Mouse (Mus musculus) E14TG2a.4 (cell line): ENCODE measurements around the gene Zfp428.

Experiments used
- H3K27me3 ChIP-seq: 2 replicates; pipeline ENCODE4 v1.6.1; 2014; ENCODE audit warnings: low read length, control low read depth; ENCODE audit not compliant: insufficient read depth
- H3K36me3 ChIP-seq: 2 replicates; pipeline ENCODE4 v1.6.1; 2014; ENCODE audit warnings: low read length, control low read depth; ENCODE audit not compliant: insufficient read depth
- H3K4me1 ChIP-seq: replicated peaks from 2 replicates; pipeline ENCODE4 v1.6.1; 2014; ENCODE audit warnings: low read depth, low read length, control low read depth
- H3K4me3 ChIP-seq: replicated peaks from 2 replicates; pipeline ENCODE4 v1.5.1; 2014; ENCODE audit warnings: mild to moderate bottlenecking, low read length
- H3K9me3 ChIP-seq: 2 replicates; pipeline ENCODE4 v1.6.1; 2014; ENCODE audit warnings: low read length, control low read depth
- CTCF ChIP-seq: conservative IDR thresholded peaks from 2 replicates; pipeline ENCODE4 v1.5.1; 2014; ENCODE audit warnings: low read length
- NANOG ChIP-seq: IDR thresholded peaks from 2 replicates; pipeline ENCODE4 v1.6.1; 2014; ENCODE audit warnings: borderline replicate concordance, low read length, mixed read lengths
- POU5F1 ChIP-seq: IDR thresholded peaks from 2 replicates; pipeline ENCODE4 v1.6.1; 2014; ENCODE audit warnings: low read length, borderline replicate concordance

Zfp428 gene

DNA sequence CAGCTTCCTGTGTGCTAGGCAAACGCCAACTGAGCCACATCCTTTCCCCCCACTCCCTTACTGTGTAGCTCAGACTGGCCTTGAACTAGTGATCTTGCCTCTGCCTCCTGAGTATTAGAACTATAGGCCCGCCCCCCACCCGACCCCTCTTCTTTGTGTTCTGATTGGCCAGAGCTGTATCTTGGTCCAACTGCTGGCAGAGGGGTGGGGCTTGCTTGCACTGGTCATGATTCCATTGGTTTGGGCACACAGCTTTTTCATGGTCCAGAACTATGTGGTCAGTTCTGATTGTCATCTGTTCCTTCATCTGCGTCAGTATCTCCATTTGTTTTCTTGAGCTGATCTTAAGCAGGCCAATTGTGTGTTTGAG is 57.0 kb downstream of the Zfp428 start:
- Histone ChIP-seq H3K36me3 (peaks cover 87% of the 10 kb centered on the region), H3K27me3 (no peaks in the 10 kb centered on the region), H3K4me1 (peaks cover 81% of the 10 kb centered on the region), H3K9me3 (no peaks in the 10 kb centered on the region), H3K4me3 (0 out of 2 replicates have a peak overlapping the region, but pooled peaks have one; percentile 4)
- TF ChIP-seq POU5F1 (no peak), NANOG (no peak), CTCF (no peak)

DNA sequence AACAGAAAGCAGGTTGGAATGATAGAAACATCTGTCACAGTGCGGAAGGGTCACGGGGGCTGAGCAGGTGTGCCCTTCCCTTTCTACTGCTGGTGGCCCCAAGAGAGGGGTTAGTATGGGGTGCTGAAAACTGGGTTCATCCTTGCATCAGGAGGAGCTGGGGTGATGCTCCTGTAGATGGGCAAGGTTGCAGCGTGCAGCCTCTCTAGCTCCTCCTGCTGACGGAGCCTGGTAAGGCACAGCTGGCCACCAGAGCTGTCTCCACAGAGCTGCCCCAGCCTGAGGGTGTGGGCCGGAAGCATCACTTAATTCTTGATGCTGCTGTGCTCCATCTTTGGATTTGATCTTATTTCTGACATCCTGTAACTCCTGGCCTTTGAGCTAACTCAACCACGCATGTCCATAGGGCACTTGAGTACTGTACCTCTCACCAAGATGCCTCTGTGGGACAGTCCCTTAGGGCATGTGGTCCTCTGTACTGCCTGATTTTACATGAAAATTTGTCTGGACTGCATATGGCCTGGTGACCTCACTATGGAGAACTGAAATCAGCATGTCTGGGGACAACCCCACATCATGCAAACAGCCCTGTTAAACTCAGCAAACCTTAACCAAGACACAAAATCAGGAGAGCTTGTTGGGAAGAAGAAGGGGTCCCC is 57.9 kb downstream of the Zfp428 start:
- Histone ChIP-seq H3K9me3 (no peaks in the 10 kb centered on the region), H3K27me3 (no peaks in the 10 kb centered on the region), H3K36me3 (peaks cover 87% of the 10 kb centered on the region), H3K4me3 (no peak overlapping the region), H3K4me1 (peaks cover 77% of the 10 kb centered on the region)
- TF ChIP-seq CTCF (peak; percentile 97), POU5F1 (no peak), NANOG (no peak)
